Mouse (Mus musculus) cortical plate, adult 2 months (tissue): ENCODE data around the gene Rec114.

Experiments used
- CTCF ChIP-seq: fragments of 200-500 bp; IDR thresholded peaks from 2 replicates; pipeline ENCODE4 v1.5.1; 2011; ENCODE audit warnings: mild to moderate bottlenecking, control low read depth, low read length; ENCODE audit not compliant: insufficient read depth; ENCODE audit errors: extremely low read depth
- POLR2A ChIP-seq: fragments of 200-500 bp; IDR thresholded peaks from 2 replicates; pipeline ENCODE4 v1.6.1; 2011; ENCODE audit warnings: mild to moderate bottlenecking, low read length, control low read depth; ENCODE audit not compliant: insufficient read depth; ENCODE audit errors: extremely low read depth

- TF ChIP-seq CTCF = no peak
- TF ChIP-seq POLR2A = no peak
These were observed 40.0 kb downstream of the Rec114 start for GRCm38 (mm10) chr9:58703766-58704165.
